22 mouse cellular contexts compared by ENCODE assay signal in genomic region chr10:26820326-26820725, GRCm38 (mm10).
"Had no signal": no experiment of that assay in that cellular context is flagged by ENCODE, and none has a peak within 500 bp of the region (broad histone marks: within the 10 kb centered on the region; RNA-seq: fewer than 3 reads in every experiment).

No protein-coding gene starts in this region.

- H3K9ac ChIP-seq: liver, postnatal 0 days; lung, embryonic 15.5 days; midbrain, embryonic 12.5 days; neural tube, embryonic 13.5 days; neural tube, embryonic 15.5 days; stomach, embryonic 15.5 days had no signal

- H3K36me3 ChIP-seq: lung, embryonic 15.5 days; midbrain, embryonic 10.5 days; midbrain, embryonic 12.5 days; neural tube, embryonic 13.5 days; neural tube, embryonic 15.5 days; stomach, embryonic 15.5 days had no signal

- H3K27ac ChIP-seq: lung, embryonic 15.5 days; midbrain, embryonic 10.5 days; midbrain, embryonic 12.5 days; neural tube, embryonic 13.5 days; neural tube, embryonic 15.5 days; stomach, embryonic 15.5 days; stomach, postnatal 0 days had no signal

- H3K4me2 ChIP-seq: lung, embryonic 15.5 days; midbrain, embryonic 12.5 days; neural tube, embryonic 13.5 days; neural tube, embryonic 15.5 days; stomach, embryonic 15.5 days had no signal

- H3K27me3 ChIP-seq: lung, embryonic 15.5 days; midbrain, embryonic 12.5 days; neural tube, embryonic 13.5 days; neural tube, embryonic 15.5 days; stomach, embryonic 15.5 days had no signal

- H3K4me1 ChIP-seq: stomach, embryonic 15.5 days had no signal

- H3K9me3 ChIP-seq: lung, embryonic 15.5 days; midbrain, embryonic 10.5 days; midbrain, embryonic 12.5 days; neural tube, embryonic 13.5 days; neural tube, embryonic 15.5 days; stomach, embryonic 15.5 days had no signal

- ATAC-seq: liver, postnatal 0 days; lung, postnatal 0 days; midbrain, embryonic 16.5 days had no signal

- H3K4me3 ChIP-seq: lung, embryonic 15.5 days; midbrain, embryonic 10.5 days; midbrain, embryonic 12.5 days; myocyte; neural tube, embryonic 13.5 days; neural tube, embryonic 15.5 days; stomach, embryonic 15.5 days had no signal

- DNase-seq: liver, postnatal 0 days; lung, adult 2 months; lung, postnatal 14 days; lung, postnatal 36 days; midbrain, embryonic 14.5 days; retina, postnatal 1 day; right cerebral cortex, adult 18-20 months; right cerebral cortex, postnatal 25 days; right cerebral cortex, postnatal 4 days; thymus, adult 2 months; thymus, postnatal 25 days; thymus, postnatal 4 days had no signal
